Mouse (Mus musculus): ENCODE measurements around the gene Slc35a2.

GRCm38 (mm10) chrX:7864551-7864950 lies 19.3 kb upstream of the Slc35a2 start:
- TF ChIP-seq CTCF (IDR thresholded peaks at IDR 0.05; ENCODE audit: control insufficient read depth, insufficient read depth, insufficient read length) (no peak), MYOG (IDR thresholded peaks at IDR 0.05; ENCODE audit: control insufficient read depth, extremely low read depth, insufficient read length) (no peak), USF1 (IDR thresholded peaks at IDR 0.05; ENCODE audit: low read depth) (no peak), MAX (IDR thresholded peaks at IDR 0.05) (no peak), MYOD1 (IDR thresholded peaks at IDR 0.05; ENCODE audit: control insufficient read depth, insufficient read length, low read depth) (no peak), CEBPB (IDR thresholded peaks at IDR 0.05; ENCODE audit: low read depth) (no peak)
